Mouse (Mus musculus) cerebral cortex, adult 2 months (tissue): ENCODE data around the gene Tnfrsf21.

Source experiments
- WGBS: fragments of 180-500 bp; shearing (Covaris S2); methylation state at CpG from one replicate; pipeline ENCODE4 v1.1.7; 2018; 5-methylcytosine and 5-hydroxymethylcytosine counted together

The Tnfrsf21 gene

GRCm38 (mm10) chr17:43076801-43077493 lies 60.6 kb downstream of the Tnfrsf21 start:
- WGBS = 9% methylated on average over 18 of the region's 18 CpGs

GRCm38 (mm10) chr17:43077540-43077939 lies 61.2 kb downstream of the Tnfrsf21 start:
- WGBS = 56% methylated on average over 4 of the region's 4 CpGs

GRCm38 (mm10) chr17:43081225-43081624 lies 64.9 kb downstream of the Tnfrsf21 start:
- 85% methylated on average over 5 of the region's 5 CpGs for WGBS

- 89% methylated on average over 6 of the region's 6 CpGs for WGBS
Measured at GRCm38 (mm10) chr17:43089496-43089895, 73.1 kb downstream of the Tnfrsf21 start.

GRCm38 (mm10) chr17:43090948-43091724 lies 74.8 kb downstream of the Tnfrsf21 start:
- WGBS = 86% methylated on average over 3 of the region's 3 CpGs

- WGBS = 31% methylated on average over 8 of the region's 8 CpGs
Measured at GRCm38 (mm10) chr17:43092280-43092995, 76.1 kb downstream of the Tnfrsf21 start.

- WGBS = 31% methylated on average over 2 of the region's 2 CpGs
Measured at GRCm38 (mm10) chr17:43094285-43094684, 77.9 kb downstream of the Tnfrsf21 start.

- 83% methylated on average over 4 of the region's 4 CpGs for WGBS
Measured at GRCm38 (mm10) chr17:43097101-43097688, 80.8 kb downstream of the Tnfrsf21 start.

- 92% methylated on average over 3 of the region's 3 CpGs for WGBS
Measured at GRCm38 (mm10) chr17:43106108-43106507, 89.8 kb downstream of the Tnfrsf21 start.

- WGBS = 95% methylated on average over 5 of the region's 5 CpGs
Measured at GRCm38 (mm10) chr17:43107338-43107737, 91.0 kb downstream of the Tnfrsf21 start.

- WGBS = 80% methylated on average over 4 of the region's 4 CpGs
Measured at GRCm38 (mm10) chr17:43109501-43109900, 93.1 kb downstream of the Tnfrsf21 start.

- 64% methylated on average over 9 of the region's 9 CpGs for WGBS
Measured at GRCm38 (mm10) chr17:43110168-43110885, 94.0 kb downstream of the Tnfrsf21 start.

- 71% methylated on average over 9 of the region's 9 CpGs for WGBS
Measured at GRCm38 (mm10) chr17:43113391-43113984, 97.1 kb downstream of the Tnfrsf21 start.

- WGBS = 58% methylated on average over 8 of the region's 8 CpGs
Measured at GRCm38 (mm10) chr17:43114086-43114581, 97.8 kb downstream of the Tnfrsf21 start.

GRCm38 (mm10) chr17:43114926-43115325 lies 98.6 kb downstream of the Tnfrsf21 start:
- 97% methylated on average over 6 of the region's 6 CpGs for WGBS

- WGBS = 90% methylated on average over 10 of the region's 10 CpGs
Measured at GRCm38 (mm10) chr17:43116748-43117147, 100.4 kb downstream of the Tnfrsf21 start.

- WGBS = 88% methylated on average over 12 of the region's 12 CpGs
Measured at GRCm38 (mm10) chr17:43119446-43119845, 103.1 kb downstream of the Tnfrsf21 start.

- 51% methylated on average over 2 of the region's 2 CpGs for WGBS
Measured at GRCm38 (mm10) chr17:43121096-43121495, 104.7 kb downstream of the Tnfrsf21 start.

- WGBS = 96% methylated on average over 3 of the region's 3 CpGs
Measured at GRCm38 (mm10) chr17:43128305-43128704, 112.0 kb downstream of the Tnfrsf21 start.

GRCm38 (mm10) chr17:43128908-43129533 lies 112.7 kb downstream of the Tnfrsf21 start:
- 93% methylated on average over 7 of the region's 7 CpGs for WGBS
